Mouse (Mus musculus) bone marrow macrophage, adult 2 months (primary cell): Measurements from ENCODE around the gene Shc1.

Experiments used
- CTCF ChIP-seq: IDR thresholded peaks from 2 replicates; pipeline ENCODE4 v1.5.1; 2012; ENCODE audit warnings: low read depth, mild to moderate bottlenecking, low read length, moderate library complexity
- POLR2A ChIP-seq: IDR thresholded peaks from 2 replicates; pipeline ENCODE4 v1.6.1; 2012; ENCODE audit warnings: mild to moderate bottlenecking, low read depth, low read length, borderline replicate concordance

DNA sequence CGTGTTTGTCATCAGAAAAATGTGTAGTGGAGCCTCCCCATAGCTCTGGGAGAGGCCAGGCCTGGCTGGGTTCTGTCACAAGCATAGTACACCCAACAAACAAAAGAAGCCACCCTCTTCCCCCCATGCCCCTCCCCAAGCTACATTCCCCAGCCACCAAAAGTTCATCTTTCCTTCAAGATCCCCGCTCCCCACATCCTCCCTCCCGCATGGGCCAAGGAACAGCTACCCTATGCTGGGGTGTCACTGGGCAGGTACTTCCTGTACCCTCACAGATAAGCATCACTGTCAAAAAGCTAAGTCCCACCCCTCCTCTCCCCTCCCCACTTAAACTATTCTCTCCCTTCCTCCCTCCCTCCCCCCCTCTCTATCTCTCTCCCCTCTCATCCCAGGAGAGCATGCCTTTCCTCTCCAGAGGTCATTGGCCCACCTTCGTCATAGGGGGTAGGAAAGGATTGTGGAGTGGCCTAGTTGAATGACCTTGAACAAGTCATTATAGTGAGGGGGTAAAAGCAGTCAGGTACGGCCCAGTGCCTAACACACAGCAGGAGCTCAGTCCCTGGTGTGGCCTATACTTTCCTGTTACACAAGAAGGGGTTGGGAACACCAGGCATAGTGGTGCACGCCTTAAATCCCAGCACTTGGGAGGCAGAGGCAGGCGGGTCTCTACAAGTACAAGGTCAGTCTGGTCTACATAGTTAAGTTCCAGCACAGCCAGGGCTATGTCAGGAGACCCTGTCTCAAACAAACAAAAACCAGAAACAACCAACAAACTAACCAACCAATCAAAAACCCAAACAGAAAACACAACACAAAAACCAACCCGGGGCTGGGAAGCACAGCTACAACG, 36.0 kb upstream of the Shc1 start:
- TF ChIP-seq POLR2A (no peak), CTCF (no peak)
